ENCODE assay signal across 22 mouse cellular contexts in the genomic region with DNA sequence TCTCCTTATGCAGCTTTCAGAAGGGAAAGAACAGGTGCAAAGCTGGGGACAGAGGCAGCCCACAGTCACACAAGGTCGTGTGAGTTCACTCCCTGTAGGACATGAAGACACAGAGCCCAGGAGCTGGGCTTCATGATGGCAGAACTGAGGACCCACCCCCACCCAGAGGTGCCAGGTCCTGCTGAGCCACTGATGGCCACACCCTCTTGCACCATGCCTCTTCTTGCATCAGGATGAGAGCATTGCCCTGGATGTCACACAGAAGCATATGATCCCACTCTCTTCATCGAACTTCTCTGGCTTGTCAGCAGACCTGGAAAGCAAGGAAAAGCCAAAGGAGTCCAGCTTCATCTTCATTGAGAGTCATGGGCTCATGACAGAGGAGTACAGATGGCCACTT. TPM values are rescaled to one million over a fixed set of nuclear protein-coding genes. Genes with fewer than 3 reads are reported as not detected.
DNase-seq lines count a peak whose midpoint lies in the region; ATAC-seq and TF ChIP-seq lines count a peak whose summit lies in the region.
"Had no signal": no experiment of that assay in that cellular context is flagged by ENCODE, and none has a peak within 500 bp of the region (broad histone marks: within the 10 kb centered on the region; RNA-seq: fewer than 3 reads in every experiment).

Gene 4930438A08Rik (plus strand): TSS at position 228 of the 400 bp plus-strand sequence.

- no peak for ATAC-seq in liver, embryonic 16.5 days (ENCODE audit: low read depth)
- no peak for ATAC-seq in liver, embryonic 12.5 days
- peak; percentile 91 for ATAC-seq in liver, postnatal 0 days
- ATAC-seq: forebrain, embryonic 15.5 days; hindbrain, postnatal 0 days had no signal

- H3K27me3 ChIP-seq in liver, embryonic 16.5 days (ENCODE audit: control insufficient read depth, insufficient read depth, low read depth, low read length), result no peaks in the 10 kb centered on the region
- peaks cover 6% of the 10 kb centered on the region; the same call in 1 of the 2 replicates for H3K27me3 ChIP-seq in liver, embryonic 12.5 days (replicated peaks)
- no peaks in the 10 kb centered on the region for H3K27me3 ChIP-seq in liver, postnatal 0 days (ENCODE audit: insufficient read depth, low read length)
- H3K27me3 ChIP-seq: embryonic facial prominence, embryonic 15.5 days; forebrain, embryonic 15.5 days; hindbrain, embryonic 13.5 days had no signal

- H3K27ac ChIP-seq in liver, embryonic 16.5 days (ENCODE audit: low read length), result 0 out of 2 replicates have a peak within 1 kb of the TSS, but pooled peaks have one; percentile 4
- H3K27ac ChIP-seq in liver, embryonic 12.5 days, result no peak within 1 kb of the TSS
- peak within 1 kb of the TSS; percentile 60; the same call in 1 of the 2 replicates for H3K27ac ChIP-seq in liver, postnatal 0 days (ENCODE audit: low read depth)
- H3K27ac ChIP-seq: embryonic facial prominence, embryonic 15.5 days; forebrain, embryonic 15.5 days; hindbrain, embryonic 13.5 days; hindbrain, postnatal 0 days had no signal

- H3K4me1 ChIP-seq in liver, embryonic 16.5 days (ENCODE audit: control insufficient read depth, low read depth, low read length), result no peaks in the 10 kb centered on the region
- H3K4me1 ChIP-seq in liver, embryonic 12.5 days, result no peaks in the 10 kb centered on the region
- H3K4me1 ChIP-seq in liver, postnatal 0 days (ENCODE audit: insufficient read depth), result peaks cover 5% of the 10 kb centered on the region
- H3K4me1 ChIP-seq: embryonic facial prominence, embryonic 15.5 days; forebrain, embryonic 15.5 days; hindbrain, embryonic 13.5 days had no signal

- H3K4me3 ChIP-seq in liver, embryonic 16.5 days (ENCODE audit: low read depth, low read length), result peak within 1 kb of the TSS; percentile 26
- H3K4me3 ChIP-seq in liver, embryonic 12.5 days, result no peak within 1 kb of the TSS
- H3K4me3 ChIP-seq in liver, postnatal 0 days (ENCODE audit: low read depth, low read length), result peak within 1 kb of the TSS; percentile 32
- H3K4me3 ChIP-seq: embryonic facial prominence, embryonic 15.5 days; forebrain, embryonic 15.5 days; hindbrain, embryonic 13.5 days had no signal

- no peak within 1 kb of the TSS for H3K9ac ChIP-seq in liver, embryonic 16.5 days (ENCODE audit: low read depth, low read length)
- H3K9ac ChIP-seq in liver, embryonic 12.5 days, result no peak within 1 kb of the TSS
- 0 out of 2 replicates have a peak within 1 kb of the TSS, but pooled peaks have one; percentile 5 for H3K9ac ChIP-seq in liver, postnatal 0 days (replicated peaks)
- H3K9ac ChIP-seq: embryonic facial prominence, embryonic 15.5 days; forebrain, embryonic 15.5 days; hindbrain, embryonic 13.5 days had no signal

- peak; percentile 83 for DNase-seq in heart, adult 11 months
- no peak for DNase-seq in heart, postnatal 14 days
- DNase-seq in liver, postnatal 0 days, result peak; percentile 68
- DNase-seq in cerebellum, postnatal 10 days, result no peak
- DNase-seq in B cell, adult 2 months, result no peak
- DNase-seq: adrenal gland, postnatal 10 days; cerebellum, adult 11-12 months; cerebellum, adult 9-10 months; cerebellum, postnatal 36 days; embryo, embryonic 11 days; gastrocnemius, postnatal 36 days; heart, postnatal 10 days had no signal

- 29% methylated on average over 2 of the region's 2 CpGs for WGBS in liver, embryonic 16.5 days (ENCODE audit: insufficient replicate concordance)
- WGBS in liver, embryonic 12.5 days (ENCODE audit: insufficient replicate concordance), result 38% methylated on average over 2 of the region's 2 CpGs
- 35% methylated on average over 2 of the region's 2 CpGs for WGBS in liver, postnatal 0 days (ENCODE audit: insufficient replicate concordance)

- intact Hi-C loops in heart, postnatal 14 days (cut with DNase I), result no loop called here

- H3K4me2 ChIP-seq in liver, embryonic 16.5 days (ENCODE audit: low read depth, low read length), result no peak within 1 kb of the TSS
- no peak within 1 kb of the TSS for H3K4me2 ChIP-seq in liver, embryonic 12.5 days
- H3K4me2 ChIP-seq in liver, postnatal 0 days (ENCODE audit: low read depth, low read length), result peak within 1 kb of the TSS; percentile 38; the same call in 1 of the 2 replicates
- H3K4me2 ChIP-seq: embryonic facial prominence, embryonic 15.5 days; forebrain, embryonic 15.5 days; hindbrain, embryonic 13.5 days had no signal

- no peaks in the 10 kb centered on the region for H3K9me3 ChIP-seq in liver, embryonic 16.5 days (replicated peaks; ENCODE audit: control insufficient read depth, low read length)
- no peaks in the 10 kb centered on the region for H3K9me3 ChIP-seq in liver, embryonic 12.5 days (replicated peaks)
- no peaks in the 10 kb centered on the region for H3K9me3 ChIP-seq in liver, postnatal 0 days (ENCODE audit: low read length)
- H3K9me3 ChIP-seq: embryonic facial prominence, embryonic 15.5 days; forebrain, embryonic 15.5 days; hindbrain, embryonic 13.5 days had no signal

- no peaks in the 10 kb centered on the region for H3K36me3 ChIP-seq in liver, embryonic 16.5 days (ENCODE audit: control insufficient read depth, insufficient read depth)
- no peaks in the 10 kb centered on the region for H3K36me3 ChIP-seq in liver, embryonic 12.5 days
- H3K36me3 ChIP-seq in liver, postnatal 0 days (replicated peaks; ENCODE audit: insufficient read depth, low read length), result no peaks in the 10 kb centered on the region
- H3K36me3 ChIP-seq: embryonic facial prominence, embryonic 15.5 days; forebrain, embryonic 15.5 days; hindbrain, embryonic 13.5 days had no signal

- no peak for TF ChIP-seq CTCF in liver, postnatal 0 days (IDR thresholded peaks at IDR 0.05; ENCODE audit: low read depth)

- TF ChIP-seq EP300 in liver, postnatal 0 days (IDR thresholded peaks at IDR 0.05; ENCODE audit: low read depth), result no peak

RNA-seq across cellular contexts. Expression of gene 4930438A08Rik, which starts in this region (rescaled TPM):
- not detected for total RNA-seq in heart, postnatal 14 days (2021)
- 2.5 and 3.2 TPM in 2 replicates for polyA plus RNA-seq in liver, embryonic 16.5 days (2015; fragmentation: Nextera tagmentation; extraction: Ambion mirVana)
- 0.14 and 0.43 TPM in 2 replicates for polyA plus RNA-seq in liver, embryonic 12.5 days (2016; fragmentation: Nextera tagmentation; extraction: Ambion mirVana)
- polyA plus RNA-seq in liver, postnatal 0 days (2015; fragmentation: Nextera tagmentation; extraction: Ambion mirVana), result 4.9 and 7.0 TPM in 2 replicates
- total RNA-seq: gastrocnemius, adult 8-10 months; gastrocnemius, postnatal 36 days; heart, adult 8-10 months; heart, postnatal 10 days; hindbrain, postnatal 0 days; MEL had no signal
- polyA plus RNA-seq: forebrain, embryonic 15.5 days; heart, embryonic 14.5 days; hindbrain, postnatal 0 days had no signal

Comparison
In these comparisons a context has a peak if more than half of its experiments do, and no peak if none do; other contexts are left out.
1. DNase-seq: peak in heart, adult 11 months (single experiment) and liver, postnatal 0 days (single experiment); none in heart, postnatal 14 days (0 of 2), cerebellum, postnatal 10 days (0 of 2) and B cell, adult 2 months (0 of 2).